Mouse (Mus musculus): Measurements from ENCODE around the gene Ryr2.

GRCm38 (mm10) chr13:12042891-12043491 lies 63.8 kb downstream of the Ryr2 start:
- TF ChIP-seq CTCF (IDR thresholded peaks at IDR 0.05; ENCODE audit: control insufficient read depth, insufficient read depth, insufficient replicate concordance, low read depth, low read length) (no peak), POLR2A (IDR thresholded peaks at IDR 0.05; ENCODE audit: control insufficient read depth, low read depth, low read length) (no peak)
